Mouse (Mus musculus): ENCODE results near the gene Flt3. TPM values are rescaled to one million over a fixed set of nuclear protein-coding genes. Genes with fewer than 3 reads are reported as not detected.

Flt3 gene
- total and polyA plus RNA-seq, 3 experiments: 0.01 TPM; not detected in 2

DNA sequence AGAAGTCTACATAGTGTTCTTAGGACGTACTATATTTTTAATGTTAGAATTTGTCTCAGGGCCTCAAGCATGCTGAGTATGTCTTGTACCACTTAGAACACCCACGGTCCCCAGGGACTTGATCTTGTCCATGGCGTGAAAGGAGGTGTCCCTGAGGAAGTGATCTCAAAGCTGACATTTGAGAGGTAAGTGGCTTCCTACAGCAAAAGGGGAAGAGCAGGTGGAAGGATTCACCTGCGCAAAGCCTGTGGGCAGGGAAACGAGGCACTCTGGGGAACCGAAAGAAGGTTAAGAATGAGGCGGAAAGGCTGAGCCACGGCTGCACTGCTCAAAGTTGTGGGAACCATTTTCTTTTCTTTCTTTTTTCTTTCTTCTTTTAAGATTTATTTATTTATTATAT is 48.4 kb downstream of the Flt3 start:
- Histone ChIP-seq H3K27me3 (ENCODE audit: control insufficient read depth in 1 of 2, insufficient read depth in 2 of 2, low read length in 2 of 2) (no peaks in the 10 kb centered on the region), H3K36me3 (ENCODE audit: control insufficient read depth in 1 of 2, insufficient read depth in 2 of 2, low read length in 2 of 2) (no peaks in the 10 kb centered on the region), H3K4me1 (ENCODE audit: control insufficient read depth in 1 of 2, insufficient read depth in 2 of 2, low read length in 2 of 2) (no peaks in the 10 kb centered on the region), H3K9ac (ENCODE audit: control insufficient read depth, low read depth, low read length, poor library complexity, severe bottlenecking) (no peak overlapping the region), H3K79me2 (ENCODE audit: control insufficient read depth, insufficient read depth, low read length, poor library complexity) (no peaks in the 10 kb centered on the region), H3K27ac (ENCODE audit: control insufficient read depth, low read depth, low read length) (no peak overlapping the region), H3K9me3 (replicated peaks; ENCODE audit: insufficient read depth, low read length) (no peaks in the 10 kb centered on the region), H3K4me3 (ENCODE audit: control insufficient read depth in 1 of 2, insufficient read depth in 1 of 2, low read depth in 2 of 2, low read length in 2 of 2) (no peak overlapping the region)
- TF ChIP-seq TCF12 (IDR thresholded peaks at IDR 0.05; ENCODE audit: low read depth, low read length) (no peak), GABPA (IDR thresholded peaks at IDR 0.05; ENCODE audit: low read depth, low read length) (no peak), KAT2A (conservative IDR thresholded peaks at IDR 0.05; ENCODE audit: low read depth, low read length) (no peak), MXI1 (IDR thresholded peaks at IDR 0.05; ENCODE audit: low read depth, low read length) (no peak), HCFC1 (IDR thresholded peaks at IDR 0.05; ENCODE audit: low read depth, low read length) (no peak), BHLHE40 (IDR thresholded peaks at IDR 0.05; ENCODE audit: borderline replicate concordance, low read depth, low read length) (no peak), GATA1 (IDR thresholded peaks at IDR 0.05; ENCODE audit: low read depth, low read length) (no peak), SIN3A (IDR thresholded peaks at IDR 0.05; ENCODE audit: low read length) (no peak), JUND (IDR thresholded peaks at IDR 0.05; ENCODE audit: low read depth, low read length) (no peak), E2F4 (IDR thresholded peaks at IDR 0.05; ENCODE audit: borderline replicate concordance, low read depth, low read length) (no peak), EP300 (IDR thresholded peaks at IDR 0.05; ENCODE audit: low read depth in 1 of 2, low read length in 2 of 2) (no peak)
- no peak for DNase-seq (ENCODE audit: low read depth, low spot score)

DNA sequence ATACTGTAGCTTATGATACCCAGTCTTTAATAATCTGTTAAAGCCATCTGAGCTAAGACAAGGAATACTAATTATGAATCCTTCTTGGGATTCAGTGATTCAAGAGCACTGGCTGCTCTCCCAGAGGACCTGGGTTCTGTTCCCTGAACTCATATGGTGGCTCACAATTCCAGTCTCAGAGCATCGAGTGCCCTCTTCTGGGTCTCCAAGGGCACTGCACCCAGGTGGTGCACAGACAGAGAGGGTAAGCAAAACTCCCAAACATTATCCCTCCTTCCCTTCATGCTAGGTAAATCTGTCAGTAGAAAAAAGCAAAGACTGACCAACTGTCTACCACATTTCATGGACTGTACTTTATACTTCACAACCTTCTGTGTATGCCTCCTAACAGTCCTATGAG is 54.3 kb downstream of the Flt3 start:
- Histone ChIP-seq H3K9ac (ENCODE audit: control insufficient read depth, low read depth, low read length, poor library complexity, severe bottlenecking) (no peak overlapping the region), H3K27ac (ENCODE audit: control insufficient read depth, low read depth, low read length) (no peak overlapping the region), H3K27me3 (ENCODE audit: control insufficient read depth in 1 of 2, insufficient read depth in 2 of 2, low read length in 2 of 2) (no peaks in the 10 kb centered on the region), H3K4me3 (ENCODE audit: control insufficient read depth in 1 of 2, insufficient read depth in 1 of 2, low read depth in 2 of 2, low read length in 2 of 2) (no peak overlapping the region), H3K4me1 (ENCODE audit: control insufficient read depth in 1 of 2, insufficient read depth in 2 of 2, low read length in 2 of 2) (no peaks in the 10 kb centered on the region), H3K36me3 (ENCODE audit: control insufficient read depth in 1 of 2, insufficient read depth in 2 of 2, low read length in 2 of 2) (no peaks in the 10 kb centered on the region), H3K79me2 (ENCODE audit: control insufficient read depth, insufficient read depth, low read length, poor library complexity) (no peaks in the 10 kb centered on the region), H3K9me3 (replicated peaks; ENCODE audit: insufficient read depth, low read length) (no peaks in the 10 kb centered on the region)
- TF ChIP-seq ELF1 (IDR thresholded peaks at IDR 0.05; ENCODE audit: low read depth, low read length) (no peak), CTCF (IDR thresholded peaks at IDR 0.05 in 2 of 3, conservative IDR thresholded peaks at IDR 0.05 in 1 of 3; ENCODE audit: control insufficient read depth in 1 of 3, insufficient read depth in 1 of 3, low read depth in 2 of 3, low read length in 3 of 3, poor library complexity in 1 of 3, severe bottlenecking in 1 of 3) (peak; percentile 8 to 18 (median 9); a peak in 3 of 6 replicates)
- no peak for DNase-seq (ENCODE audit: low read depth, low spot score)

DNA sequence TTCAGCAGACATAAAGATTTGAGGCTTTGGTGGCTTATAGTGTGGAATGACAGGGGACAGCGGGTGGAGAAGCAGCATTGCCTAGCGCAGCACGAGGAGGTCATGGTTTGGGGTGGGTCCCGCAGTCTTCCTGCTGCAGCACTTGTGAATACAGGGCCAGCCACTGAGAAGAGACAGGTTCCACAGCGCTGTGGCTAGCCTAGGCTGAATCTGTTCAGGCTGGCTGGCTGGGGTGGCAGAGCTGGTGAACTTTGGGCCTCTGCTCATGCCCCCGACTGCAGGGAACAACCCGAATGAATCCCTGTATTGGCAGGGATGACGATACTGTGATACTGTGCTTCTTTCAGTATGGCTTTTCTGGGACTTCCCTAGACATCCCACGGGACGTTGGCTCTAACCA is 56.4 kb downstream of the Flt3 start:
- no peak overlapping the region for H3K4me3 ChIP-seq (ENCODE audit: control insufficient read depth in 1 of 2, insufficient read depth in 1 of 2, low read depth in 2 of 2, low read length in 2 of 2)
- DNase-seq (ENCODE audit: low read depth, low spot score): no peak
- TF ChIP-seq ZNF384 (IDR thresholded peaks at IDR 0.05; ENCODE audit: low read depth, low read length) (no peak), HCFC1 (IDR thresholded peaks at IDR 0.05; ENCODE audit: low read depth, low read length) (no peak), MAX (IDR thresholded peaks at IDR 0.05; ENCODE audit: low read length) (no peak), MYC (IDR thresholded peaks at IDR 0.05; ENCODE audit: low read depth, low read length) (no peak), NRF1 (IDR thresholded peaks at IDR 0.05; ENCODE audit: insufficient read depth, low read depth, low read length, poor library complexity, severe bottlenecking) (no peak), POLR2AphosphoS2 (IDR thresholded peaks at IDR 0.05; ENCODE audit: low read length) (no peak)
- no peaks in the 10 kb centered on the region for H3K4me1 ChIP-seq (ENCODE audit: control insufficient read depth in 1 of 2, insufficient read depth in 2 of 2, low read length in 2 of 2)
- H3K9me3 ChIP-seq (replicated peaks; ENCODE audit: insufficient read depth, low read length): no peaks in the 10 kb centered on the region
- no peaks in the 10 kb centered on the region for H3K36me3 ChIP-seq (ENCODE audit: control insufficient read depth in 1 of 2, insufficient read depth in 2 of 2, low read length in 2 of 2)
- no peaks in the 10 kb centered on the region for H3K79me2 ChIP-seq (ENCODE audit: control insufficient read depth, insufficient read depth, low read length, poor library complexity)
- H3K27me3 ChIP-seq (ENCODE audit: control insufficient read depth in 1 of 2, insufficient read depth in 2 of 2, low read length in 2 of 2): no peaks in the 10 kb centered on the region
- no peak overlapping the region for H3K27ac ChIP-seq (ENCODE audit: control insufficient read depth, low read depth, low read length)
- H3K9ac ChIP-seq (ENCODE audit: control insufficient read depth, low read depth, low read length, poor library complexity, severe bottlenecking): no peak overlapping the region

All from MEL (cell line).